ENCODE assay signal across 11 mouse cellular contexts in genomic region chr1:58240347-58240746, GRCm38 (mm10). TPM values are rescaled to one million over a fixed set of nuclear protein-coding genes. Genes with fewer than 3 reads are reported as not detected.
DNase-seq lines count a peak whose midpoint lies in the region.
"Had no signal": no experiment of that assay in that cellular context is flagged by ENCODE, and none has a peak within 500 bp of the region (broad histone marks: within the 10 kb centered on the region; RNA-seq: fewer than 3 reads in every experiment).

No protein-coding gene starts in this region.

- no peaks in the 10 kb centered on the region for H3K36me3 ChIP-seq in heart, embryonic 10.5 days
- H3K36me3 ChIP-seq: hindbrain, embryonic 12.5 days; midbrain, embryonic 12.5 days had no signal

- no peaks in the 10 kb centered on the region for H3K27me3 ChIP-seq in heart, embryonic 10.5 days (ENCODE audit: insufficient read depth, poor library complexity, severe bottlenecking)
- H3K27me3 ChIP-seq: hindbrain, embryonic 12.5 days; midbrain, embryonic 12.5 days had no signal

- no peak overlapping the region for H3K27ac ChIP-seq in heart, embryonic 10.5 days
- H3K27ac ChIP-seq: hindbrain, embryonic 12.5 days; midbrain, embryonic 12.5 days had no signal

- no peaks in the 10 kb centered on the region for H3K9me3 ChIP-seq in heart, embryonic 10.5 days
- H3K9me3 ChIP-seq: hindbrain, embryonic 12.5 days; midbrain, embryonic 12.5 days had no signal

- WGBS in heart, embryonic 10.5 days, result 58% methylated on average over 6 of the region's 6 CpGs

- no peak overlapping the region for H3K4me3 ChIP-seq in heart, embryonic 10.5 days
- H3K4me3 ChIP-seq: hindbrain, embryonic 12.5 days; midbrain, embryonic 12.5 days had no signal

- H3K4me1 ChIP-seq in heart, embryonic 10.5 days, result peaks cover 8% of the 10 kb centered on the region
- H3K4me1 ChIP-seq: hindbrain, embryonic 12.5 days; midbrain, embryonic 12.5 days had no signal

- peak; percentile 72 for DNase-seq in heart, embryonic 10.5 days (ENCODE audit: low spot score)
- DNase-seq in heart, adult 11 months, result no peak
- DNase-seq in thymus, postnatal 0 days (ENCODE audit: low spot score), result peak; percentile 3
- DNase-seq in thymus, postnatal 10 days (ENCODE audit: low spot score in 2 of 2), result no peak
- peak; percentile 47 for DNase-seq in gastrocnemius, postnatal 25 days
- DNase-seq in frontal cortex, postnatal 36 days (ENCODE audit: low spot score in 2 of 2), result no peak
- no peak for DNase-seq in kidney, postnatal 10 days
- DNase-seq in yolk sac, embryonic 10.5 days (ENCODE audit: low spot score), result no peak

RNA-seq across cellular contexts. Expression of gene Aox4, which starts 30.1 kb away (rescaled TPM):
- polyA plus RNA-seq in heart, embryonic 10.5 days (2016; fragmentation: Nextera tagmentation; extraction: Ambion mirVana), result 1.1 and 2.7 TPM in 2 replicates
- polyA plus RNA-seq in thymus, postnatal 0 days (2015; fragmentation: Nextera tagmentation; extraction: Ambion mirVana), result 0.91 and 1.2 TPM in 2 replicates
- not detected for total RNA-seq in gastrocnemius, postnatal 25 days (2021)
- total RNA-seq: neutrophil, adult 5-6 weeks had no signal
- polyA plus RNA-seq: midbrain, embryonic 12.5 days had no signal

RNA-seq across cellular contexts. Expression of gene Aox2, which starts 37.8 kb away (rescaled TPM):
- 0.05 TPM in 1 of 2 replicates, not detected in the other for polyA plus RNA-seq in heart, embryonic 10.5 days (2016; fragmentation: Nextera tagmentation; extraction: Ambion mirVana)
- polyA plus RNA-seq in thymus, postnatal 0 days (2015; fragmentation: Nextera tagmentation; extraction: Ambion mirVana), result 0.14 and 0.21 TPM in 2 replicates
- total RNA-seq in gastrocnemius, postnatal 25 days (2021), result not detected
- total RNA-seq: neutrophil, adult 5-6 weeks had no signal
- polyA plus RNA-seq: midbrain, embryonic 12.5 days had no signal

Comparison
In these comparisons a context has a peak if more than half of its experiments do, and no peak if none do; other contexts are left out.
1. DNase-seq: peak in heart, embryonic 10.5 days (single experiment), thymus, postnatal 0 days (single experiment) and gastrocnemius, postnatal 25 days (single experiment); none in heart, adult 11 months (single experiment), thymus, postnatal 10 days (0 of 2), frontal cortex, postnatal 36 days (0 of 2), kidney, postnatal 10 days (single experiment) and yolk sac, embryonic 10.5 days (single experiment).